In the genomic region with DNA sequence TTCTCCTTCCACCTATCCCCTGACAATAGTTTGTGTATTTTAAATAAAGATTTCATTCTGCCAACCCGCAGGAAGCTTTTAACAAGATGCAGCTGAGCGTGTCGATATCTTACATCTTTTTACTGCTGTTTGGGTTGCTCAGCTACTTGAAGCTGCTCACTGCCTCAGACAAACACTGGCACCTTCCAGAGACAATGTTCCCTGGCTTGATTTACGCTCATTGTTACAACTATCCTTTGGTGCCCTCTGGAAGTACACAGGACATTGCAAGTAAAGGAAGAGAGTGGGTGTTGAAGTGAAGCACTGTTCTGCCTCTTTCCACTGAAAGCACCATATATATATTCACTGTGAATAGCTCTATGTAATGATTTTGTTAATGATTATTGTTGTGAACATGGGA, we compare ENCODE assay signal across 16 mouse cellular contexts. TPM values are rescaled to one million over a fixed set of nuclear protein-coding genes. Genes with fewer than 3 reads are reported as not detected.
DNase-seq lines count a peak whose midpoint lies in the region; ATAC-seq lines count a peak whose summit lies in the region.
"Had no signal": no experiment of that assay in that cellular context is flagged by ENCODE, and none has a peak within 500 bp of the region (broad histone marks: within the 10 kb centered on the region; RNA-seq: fewer than 3 reads in every experiment).

No protein-coding gene starts in this region.

- 0 out of 2 replicates have a peak, but pooled peaks cover 2% of the 10 kb centered on the region for H3K9me3 ChIP-seq in hindbrain, embryonic 14.5 days (ENCODE audit: control insufficient read depth, low read length)
- H3K9me3 ChIP-seq in hindbrain, embryonic 10.5 days: no peaks in the 10 kb centered on the region
- H3K9me3 ChIP-seq in midbrain, embryonic 13.5 days: no peaks in the 10 kb centered on the region
- H3K9me3 ChIP-seq in midbrain, embryonic 11.5 days (ENCODE audit: control insufficient read depth, low read length): no peaks in the 10 kb centered on the region
- H3K9me3 ChIP-seq in hindbrain, embryonic 16.5 days (ENCODE audit: control insufficient read depth, low read length): no peaks in the 10 kb centered on the region
- H3K9me3 ChIP-seq in midbrain, embryonic 15.5 days: no peaks in the 10 kb centered on the region
- H3K9me3 ChIP-seq: liver, embryonic 12.5 days; megakaryocyte, embryonic 14.5 days had no signal

- H3K9ac ChIP-seq in hindbrain, embryonic 14.5 days: no peak overlapping the region
- no peak overlapping the region for H3K9ac ChIP-seq in midbrain, embryonic 13.5 days (replicated peaks)
- no peak overlapping the region for H3K9ac ChIP-seq in midbrain, embryonic 11.5 days (ENCODE audit: low read length)
- no peak overlapping the region for H3K9ac ChIP-seq in hindbrain, embryonic 16.5 days (ENCODE audit: low read depth, low read length)
- H3K9ac ChIP-seq in midbrain, embryonic 15.5 days: no peak overlapping the region
- H3K9ac ChIP-seq: heart, embryonic 13.5 days; liver, embryonic 12.5 days had no signal

- H3K27ac ChIP-seq in hindbrain, embryonic 14.5 days: no peak overlapping the region
- no peak overlapping the region for H3K27ac ChIP-seq in hindbrain, embryonic 10.5 days
- no peak overlapping the region for H3K27ac ChIP-seq in midbrain, embryonic 13.5 days
- no peak overlapping the region for H3K27ac ChIP-seq in midbrain, embryonic 11.5 days (ENCODE audit: low read depth, low read length)
- no peak overlapping the region for H3K27ac ChIP-seq in hindbrain, embryonic 16.5 days (ENCODE audit: low read depth, low read length)
- peak overlapping the region; percentile 9; the same call in 1 of the 2 replicates for H3K27ac ChIP-seq in midbrain, embryonic 15.5 days
- H3K27ac ChIP-seq: heart, embryonic 13.5 days; liver, embryonic 12.5 days; stomach, postnatal 0 days had no signal

- no peaks in the 10 kb centered on the region for H3K36me3 ChIP-seq in hindbrain, embryonic 14.5 days (replicated peaks; ENCODE audit: control insufficient read depth, insufficient read depth)
- no peaks in the 10 kb centered on the region for H3K36me3 ChIP-seq in hindbrain, embryonic 10.5 days
- no peaks in the 10 kb centered on the region for H3K36me3 ChIP-seq in midbrain, embryonic 13.5 days
- H3K36me3 ChIP-seq in midbrain, embryonic 11.5 days (ENCODE audit: control insufficient read depth, insufficient read depth, low read length): no peaks in the 10 kb centered on the region
- no peaks in the 10 kb centered on the region for H3K36me3 ChIP-seq in hindbrain, embryonic 16.5 days (ENCODE audit: control insufficient read depth, insufficient read depth, low read length)
- no peaks in the 10 kb centered on the region for H3K36me3 ChIP-seq in midbrain, embryonic 15.5 days (replicated peaks)
- H3K36me3 ChIP-seq: heart, embryonic 13.5 days; liver, embryonic 12.5 days had no signal

- WGBS in hindbrain, embryonic 14.5 days: 46% methylated on average over 4 of the region's 4 CpGs
- 62% methylated on average over 4 of the region's 4 CpGs for WGBS in hindbrain, embryonic 10.5 days
- 46% methylated on average over 4 of the region's 4 CpGs for WGBS in midbrain, embryonic 13.5 days
- 61% methylated on average over 4 of the region's 4 CpGs for WGBS in midbrain, embryonic 11.5 days
- WGBS in hindbrain, embryonic 16.5 days: 46% methylated on average over 4 of the region's 4 CpGs
- WGBS in midbrain, embryonic 15.5 days: 42% methylated on average over 4 of the region's 4 CpGs

- no peak for DNase-seq in hindbrain, embryonic 14.5 days (ENCODE audit: low spot score)
- no peak for DNase-seq in hindbrain, embryonic 10.5 days (ENCODE audit: low spot score)
- DNase-seq in midbrain, embryonic 11.5 days (ENCODE audit: low spot score, missing footprints): no peak
- no peak for DNase-seq in lung, postnatal 14 days
- DNase-seq: adrenal gland, adult 8-10 months; cerebellum, adult 8-10 months; kidney, adult 18-20 months; kidney, postnatal 36 days; thymus, postnatal 25 days had no signal

- H3K4me3 ChIP-seq in hindbrain, embryonic 14.5 days (replicated peaks; ENCODE audit: low read length): no peak overlapping the region
- no peak overlapping the region for H3K4me3 ChIP-seq in hindbrain, embryonic 10.5 days
- no peak overlapping the region for H3K4me3 ChIP-seq in midbrain, embryonic 13.5 days (replicated peaks)
- H3K4me3 ChIP-seq in midbrain, embryonic 11.5 days (ENCODE audit: low read depth, low read length): no peak overlapping the region
- H3K4me3 ChIP-seq in hindbrain, embryonic 16.5 days (ENCODE audit: low read length): 0 out of 2 replicates have a peak overlapping the region, but pooled peaks have one; percentile 7
- 0 out of 2 replicates have a peak overlapping the region, but pooled peaks have one; percentile 68 for H3K4me3 ChIP-seq in midbrain, embryonic 15.5 days
- H3K4me3 ChIP-seq: heart, embryonic 13.5 days; liver, embryonic 12.5 days; megakaryocyte, embryonic 14.5 days had no signal

- H3K4me2 ChIP-seq in hindbrain, embryonic 14.5 days (replicated peaks): peak overlapping the region; percentile 52
- H3K4me2 ChIP-seq in midbrain, embryonic 13.5 days (replicated peaks): peak overlapping the region; percentile 80
- H3K4me2 ChIP-seq in midbrain, embryonic 11.5 days: no peak overlapping the region
- H3K4me2 ChIP-seq in hindbrain, embryonic 16.5 days (ENCODE audit: low read length): peak overlapping the region; percentile 87
- peak overlapping the region; percentile 66 for H3K4me2 ChIP-seq in midbrain, embryonic 15.5 days
- H3K4me2 ChIP-seq: heart, embryonic 13.5 days; liver, embryonic 12.5 days had no signal

- ATAC-seq in hindbrain, embryonic 14.5 days (ENCODE audit: low FRiP score): no peak
- ATAC-seq in midbrain, embryonic 13.5 days: no peak
- no peak for ATAC-seq in midbrain, embryonic 11.5 days (ENCODE audit: low FRiP score)
- ATAC-seq in hindbrain, embryonic 16.5 days: no peak
- no peak for ATAC-seq in midbrain, embryonic 15.5 days (replicated peaks)
- ATAC-seq: liver, embryonic 12.5 days had no signal

- peaks cover 4% of the 10 kb centered on the region; the same call in 1 of the 2 replicates for H3K27me3 ChIP-seq in hindbrain, embryonic 14.5 days (ENCODE audit: control insufficient read depth, insufficient read depth, low read length)
- H3K27me3 ChIP-seq in hindbrain, embryonic 10.5 days (ENCODE audit: insufficient read depth, poor library complexity, severe bottlenecking): peaks cover 33% of the 10 kb centered on the region
- 0 out of 2 replicates have a peak, but pooled peaks cover 4% of the 10 kb centered on the region for H3K27me3 ChIP-seq in midbrain, embryonic 13.5 days
- H3K27me3 ChIP-seq in midbrain, embryonic 11.5 days (ENCODE audit: control insufficient read depth, insufficient read depth, low read length): peaks cover 9% of the 10 kb centered on the region
- no peaks in the 10 kb centered on the region for H3K27me3 ChIP-seq in hindbrain, embryonic 16.5 days (replicated peaks; ENCODE audit: control insufficient read depth, insufficient read depth, low read length)
- H3K27me3 ChIP-seq in midbrain, embryonic 15.5 days (replicated peaks): no peaks in the 10 kb centered on the region

- H3K4me1 ChIP-seq in hindbrain, embryonic 14.5 days (replicated peaks; ENCODE audit: control insufficient read depth, insufficient read depth, low read length): peaks cover 3% of the 10 kb centered on the region; the same call in 1 of the 2 replicates
- peaks cover 8% of the 10 kb centered on the region; the same call in 1 of the 2 replicates for H3K4me1 ChIP-seq in hindbrain, embryonic 10.5 days (replicated peaks)
- H3K4me1 ChIP-seq in midbrain, embryonic 13.5 days (replicated peaks): peaks cover 15% of the 10 kb centered on the region
- H3K4me1 ChIP-seq in midbrain, embryonic 11.5 days (ENCODE audit: control insufficient read depth, insufficient read depth, low read length): peaks cover 2% of the 10 kb centered on the region; the same call in 1 of the 2 replicates
- H3K4me1 ChIP-seq in hindbrain, embryonic 16.5 days (ENCODE audit: control insufficient read depth, insufficient read depth, low read depth, low read length): no peaks in the 10 kb centered on the region
- H3K4me1 ChIP-seq in midbrain, embryonic 15.5 days: peaks cover 18% of the 10 kb centered on the region; the same call in 1 of the 2 replicates
- H3K4me1 ChIP-seq: liver, embryonic 12.5 days had no signal

RNA-seq across cellular contexts. Expression of gene Ptprd, which starts 2.2 kb away (rescaled TPM):
- polyA plus RNA-seq in hindbrain, embryonic 14.5 days (2014; fragmentation: Nextera tagmentation; extraction: Ambion mirVana): 95.5 and 112 TPM in 2 replicates
- 10.1 and 15.5 TPM in 2 replicates for polyA plus RNA-seq in hindbrain, embryonic 10.5 days (2016; fragmentation: Nextera tagmentation; extraction: Ambion mirVana)
- polyA plus RNA-seq in midbrain, embryonic 13.5 days (2015; fragmentation: Nextera tagmentation; extraction: Ambion mirVana): 51.4 and 52.5 TPM in 2 replicates
- polyA plus RNA-seq in midbrain, embryonic 11.5 days (2014; fragmentation: Nextera tagmentation; extraction: Ambion mirVana): 18.6 and 22.8 TPM in 2 replicates
- 71.6 and 76.8 TPM in 2 replicates for polyA plus RNA-seq in hindbrain, embryonic 16.5 days (2015; fragmentation: Nextera tagmentation; extraction: Ambion mirVana)
- 77.2 and 91.7 TPM in 2 replicates for polyA plus RNA-seq in midbrain, embryonic 15.5 days (2015; fragmentation: Nextera tagmentation; extraction: Ambion mirVana)

Comparison
In these comparisons a context has a peak if more than half of its experiments do, and no peak if none do; other contexts are left out.
1. H3K4me3 ChIP-seq: peak in hindbrain, embryonic 16.5 days (single experiment) and midbrain, embryonic 15.5 days (single experiment); none in hindbrain, embryonic 14.5 days (single experiment), hindbrain, embryonic 10.5 days (single experiment), midbrain, embryonic 13.5 days (single experiment) and midbrain, embryonic 11.5 days (single experiment).